Mouse (Mus musculus): ENCODE results near the gene Tmem108. TPM values are rescaled to one million over a fixed set of nuclear protein-coding genes. Genes with fewer than 3 reads are reported as not detected.

Tmem108 gene
- polyA plus RNA-seq, 1 experiment from 2014 or later: 12.0 TPM

DNA sequence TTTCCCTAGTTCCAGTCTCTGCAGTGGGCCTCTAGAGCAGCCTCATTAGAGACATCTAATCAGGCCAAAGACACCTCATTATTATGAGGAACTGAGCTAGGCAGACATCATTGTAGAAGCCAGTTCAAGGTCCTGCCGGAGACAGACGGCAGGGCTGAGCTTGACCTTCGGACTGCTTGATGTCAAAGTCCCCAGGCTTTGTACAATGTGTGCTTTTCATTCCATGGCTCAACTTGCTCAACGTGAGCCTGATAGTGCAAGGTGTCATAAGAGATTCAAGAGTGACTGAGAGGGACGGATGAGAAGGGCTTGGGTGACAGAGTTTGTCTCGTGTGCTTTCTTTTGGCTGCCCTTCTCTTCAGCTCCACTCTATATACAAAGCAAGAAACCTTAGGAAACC lies 286.2 kb downstream of the Tmem108 start:
- no peak for DNase-seq (ENCODE audit: low spot score, missing footprints)
- no peak overlapping the region for H3K4me3 ChIP-seq (ENCODE audit: low read depth, low read length)
- 83% methylated on average over 6 of the region's 6 CpGs for WGBS
- H3K9ac ChIP-seq (ENCODE audit: low read length): no peak overlapping the region
- H3K4me1 ChIP-seq (ENCODE audit: control insufficient read depth, insufficient read depth, low read length): peaks cover 12% of the 10 kb centered on the region; the same call in 1 of the 2 replicates
- H3K4me2 ChIP-seq: no peak overlapping the region
- ATAC-seq (ENCODE audit: low FRiP score): no peak
- no peaks in the 10 kb centered on the region for H3K27me3 ChIP-seq (ENCODE audit: control insufficient read depth, insufficient read depth, low read length)
- H3K36me3 ChIP-seq (ENCODE audit: control insufficient read depth, insufficient read depth, low read length): no peaks in the 10 kb centered on the region
- no peaks in the 10 kb centered on the region for H3K9me3 ChIP-seq (ENCODE audit: control insufficient read depth, low read length)
- H3K27ac ChIP-seq (ENCODE audit: low read depth, low read length): no peak overlapping the region

DNA sequence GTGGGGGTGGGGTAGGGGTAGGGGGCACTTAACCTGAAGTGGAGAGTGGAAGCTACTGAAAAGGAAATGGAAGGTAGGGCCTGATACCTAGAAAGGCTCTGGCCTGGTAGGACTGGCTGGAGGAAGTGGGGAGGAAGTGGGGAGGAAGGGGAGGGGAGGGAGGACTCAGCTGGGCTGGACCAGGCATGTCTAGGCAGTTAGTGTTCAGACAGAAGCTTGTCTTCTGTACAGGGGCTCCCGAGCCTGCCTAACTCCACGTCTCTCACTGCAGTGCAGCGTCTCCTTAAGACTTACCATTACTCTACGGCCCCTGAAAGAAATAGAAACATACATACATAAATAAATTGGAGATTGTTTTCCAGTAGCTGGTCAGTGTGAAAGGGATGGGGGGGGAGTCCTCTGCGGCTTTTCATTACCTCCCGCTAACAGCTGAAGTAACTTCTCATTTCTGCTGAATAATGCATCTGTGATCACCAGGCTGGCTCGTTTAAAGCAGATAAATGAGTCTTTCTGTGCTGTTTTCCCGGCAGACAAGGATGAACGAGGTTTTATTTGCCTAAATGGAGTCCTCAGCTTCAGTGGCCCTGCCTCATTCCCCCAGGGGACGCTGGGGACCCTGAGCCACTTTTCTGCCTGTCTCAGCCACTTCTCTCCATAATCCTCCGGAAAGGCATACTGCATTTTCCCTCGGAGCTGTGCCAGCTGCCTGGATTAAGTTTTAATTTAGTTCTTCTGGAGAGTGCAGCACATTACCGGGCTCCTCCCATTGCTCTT lies 287.5 kb downstream of the Tmem108 start:
- ATAC-seq (ENCODE audit: low FRiP score): peak; percentile 77
- 0 out of 2 replicates have a peak overlapping the region, but pooled peaks have one; percentile 7 for H3K4me2 ChIP-seq
- peak; percentile 87 for DNase-seq (ENCODE audit: low spot score, missing footprints)
- H3K36me3 ChIP-seq (ENCODE audit: control insufficient read depth, insufficient read depth, low read length): no peaks in the 10 kb centered on the region
- no peaks in the 10 kb centered on the region for H3K9me3 ChIP-seq (ENCODE audit: control insufficient read depth, low read length)
- no peak overlapping the region for H3K4me3 ChIP-seq (ENCODE audit: low read depth, low read length)
- 30% methylated on average over 13 of the region's 13 CpGs for whole genome bisulfite sequencing
- H3K4me1 ChIP-seq (ENCODE audit: control insufficient read depth, insufficient read depth, low read length): peaks cover 12% of the 10 kb centered on the region
- H3K27ac ChIP-seq (ENCODE audit: low read depth, low read length): peak overlapping the region; percentile 54; the same call in 1 of the 2 replicates
- H3K27me3 ChIP-seq (ENCODE audit: control insufficient read depth, insufficient read depth, low read length): no peaks in the 10 kb centered on the region
- H3K9ac ChIP-seq (ENCODE audit: low read length): peak overlapping the region; percentile 20; the same call in 1 of the 2 replicates

DNA sequence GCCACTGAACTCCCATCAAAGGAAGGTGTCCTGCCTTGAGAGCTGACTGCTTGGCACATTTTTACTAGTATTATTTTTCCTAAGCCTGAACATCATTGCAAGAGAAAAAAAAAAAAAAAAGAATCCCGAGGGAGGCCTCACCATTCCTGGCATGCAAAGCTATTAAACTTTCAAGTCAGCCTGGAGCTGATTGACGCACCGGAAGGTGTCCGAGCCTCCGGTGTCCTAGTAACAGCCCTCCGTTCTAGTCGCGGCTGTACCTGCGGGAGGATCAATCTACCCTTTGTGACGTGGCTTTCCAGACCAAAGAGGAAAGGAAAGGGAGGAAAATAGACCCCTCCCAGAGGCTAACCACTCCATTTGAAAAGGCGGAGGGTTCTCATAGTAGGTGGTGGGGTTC lies 289.9 kb downstream of the Tmem108 start:
- Histone ChIP-seq H3K4me1 (ENCODE audit: control insufficient read depth, insufficient read depth, low read length) (peaks cover 12% of the 10 kb centered on the region), H3K27ac (ENCODE audit: low read depth, low read length) (no peak overlapping the region)
- no peak for DNase-seq (ENCODE audit: low spot score, missing footprints)

GRCm38 (mm10) chr9:103469516-103469915 lies 292.1 kb downstream of the Tmem108 start:
- Histone ChIP-seq H3K4me3 (ENCODE audit: low read depth, low read length) (no peak overlapping the region), H3K36me3 (ENCODE audit: control insufficient read depth, insufficient read depth, low read length) (no peaks in the 10 kb centered on the region), H3K9me3 (ENCODE audit: control insufficient read depth, low read length) (no peaks in the 10 kb centered on the region), H3K4me1 (ENCODE audit: control insufficient read depth, insufficient read depth, low read length) (peaks cover 17% of the 10 kb centered on the region), H3K27ac (ENCODE audit: low read depth, low read length) (no peak overlapping the region), H3K4me2 (no peak overlapping the region), H3K27me3 (ENCODE audit: control insufficient read depth, insufficient read depth, low read length) (no peaks in the 10 kb centered on the region), H3K9ac (ENCODE audit: low read length) (no peak overlapping the region)
- no peak for ATAC-seq (ENCODE audit: low FRiP score)
- WGBS: 73% methylated on average over 5 of the region's 5 CpGs
- no peak for DNase-seq (ENCODE audit: low spot score, missing footprints)

More for the DNA sequence above, 289.9 kb downstream of the Tmem108 start:
- WGBS: 36% methylated on average over 11 of the region's 11 CpGs
- no peak overlapping the region for H3K9ac ChIP-seq (ENCODE audit: low read length)
- no peaks in the 10 kb centered on the region for H3K9me3 ChIP-seq (ENCODE audit: control insufficient read depth, low read length)
- no peaks in the 10 kb centered on the region for H3K36me3 ChIP-seq (ENCODE audit: control insufficient read depth, insufficient read depth, low read length)
- H3K4me2 ChIP-seq: no peak overlapping the region
- no peaks in the 10 kb centered on the region for H3K27me3 ChIP-seq (ENCODE audit: control insufficient read depth, insufficient read depth, low read length)
- H3K4me3 ChIP-seq (ENCODE audit: low read depth, low read length): no peak overlapping the region
- ATAC-seq (ENCODE audit: low FRiP score): no peak

GRCm38 (mm10) chr9:103468911-103469310 lies 292.7 kb downstream of the Tmem108 start:
- H3K27me3 ChIP-seq (ENCODE audit: control insufficient read depth, insufficient read depth, low read length): no peaks in the 10 kb centered on the region
- no peak overlapping the region for H3K4me3 ChIP-seq (ENCODE audit: low read depth, low read length)
- DNase-seq (ENCODE audit: low spot score, missing footprints) (no peak), ATAC-seq (ENCODE audit: low FRiP score) (no peak)
- H3K9me3 ChIP-seq (ENCODE audit: control insufficient read depth, low read length): no peaks in the 10 kb centered on the region
- peaks cover 11% of the 10 kb centered on the region for H3K4me1 ChIP-seq (ENCODE audit: control insufficient read depth, insufficient read depth, low read length)
- no peaks in the 10 kb centered on the region for H3K36me3 ChIP-seq (ENCODE audit: control insufficient read depth, insufficient read depth, low read length)
- H3K9ac ChIP-seq (ENCODE audit: low read length): no peak overlapping the region
- H3K4me2 ChIP-seq: no peak overlapping the region
- 90% methylated on average over 7 of the region's 7 CpGs for WGBS
- no peak overlapping the region for H3K27ac ChIP-seq (ENCODE audit: low read depth, low read length)

GRCm38 (mm10) chr9:103465711-103466220 lies 295.9 kb downstream of the Tmem108 start:
- H3K9me3 ChIP-seq (ENCODE audit: control insufficient read depth, low read length): no peaks in the 10 kb centered on the region
- H3K9ac ChIP-seq (ENCODE audit: low read length): no peak overlapping the region
- 42% methylated on average over 13 of the region's 13 CpGs for WGBS
- H3K4me1 ChIP-seq (ENCODE audit: control insufficient read depth, insufficient read depth, low read length): peaks cover 4% of the 10 kb centered on the region
- DNase-seq (ENCODE audit: low spot score, missing footprints) (no peak), ATAC-seq (ENCODE audit: low FRiP score) (peak; percentile 85)
- no peak overlapping the region for H3K4me3 ChIP-seq (ENCODE audit: low read depth, low read length)
- H3K27me3 ChIP-seq (ENCODE audit: control insufficient read depth, insufficient read depth, low read length): no peaks in the 10 kb centered on the region
- peak overlapping the region; percentile 64 for H3K27ac ChIP-seq (ENCODE audit: low read depth, low read length)
- no peaks in the 10 kb centered on the region for H3K36me3 ChIP-seq (ENCODE audit: control insufficient read depth, insufficient read depth, low read length)
- H3K4me2 ChIP-seq: no peak overlapping the region

DNA sequence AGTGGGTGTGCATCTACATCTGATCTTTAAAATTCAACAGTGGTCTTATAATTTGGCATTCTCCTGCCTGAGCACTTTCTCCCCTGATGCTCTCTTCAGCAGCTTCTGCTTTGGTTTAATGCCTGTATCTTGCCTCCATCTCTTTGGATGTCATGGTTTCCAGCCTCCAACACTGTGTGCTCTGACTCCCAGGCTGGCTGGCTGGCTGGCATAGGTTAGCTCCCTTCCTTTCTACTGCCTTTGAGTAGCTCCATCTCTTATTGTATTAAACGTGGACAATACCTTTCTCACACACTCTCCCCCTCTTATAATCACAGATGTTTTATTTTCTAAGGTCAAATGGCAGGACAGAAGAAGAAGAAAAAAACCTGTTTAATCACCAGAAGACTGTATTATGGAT lies 296.3 kb downstream of the Tmem108 start:
- no peak for DNase-seq (ENCODE audit: low spot score, missing footprints)
- peak overlapping the region; percentile 64 for H3K27ac ChIP-seq (ENCODE audit: low read depth, low read length)
- 27% methylated on average over 1 of the region's 1 CpGs for WGBS

GRCm38 (mm10) chr9:103463833-103464232 lies 297.8 kb downstream of the Tmem108 start:
- no peak overlapping the region for H3K27ac ChIP-seq (ENCODE audit: low read depth, low read length)
- WGBS: 87% methylated on average over 6 of the region's 6 CpGs
- H3K27me3 ChIP-seq (ENCODE audit: control insufficient read depth, insufficient read depth, low read length): no peaks in the 10 kb centered on the region
- no peaks in the 10 kb centered on the region for H3K9me3 ChIP-seq (ENCODE audit: control insufficient read depth, low read length)
- no peak overlapping the region for H3K9ac ChIP-seq (ENCODE audit: low read length)
- H3K4me2 ChIP-seq: no peak overlapping the region
- DNase-seq (ENCODE audit: low spot score, missing footprints) (peak; percentile 33), ATAC-seq (ENCODE audit: low FRiP score) (no peak)
- H3K4me1 ChIP-seq (ENCODE audit: control insufficient read depth, insufficient read depth, low read length): peaks cover 4% of the 10 kb centered on the region; the same call in 1 of the 2 replicates
- H3K36me3 ChIP-seq (ENCODE audit: control insufficient read depth, insufficient read depth, low read length): no peaks in the 10 kb centered on the region
- no peak overlapping the region for H3K4me3 ChIP-seq (ENCODE audit: low read depth, low read length)

More for the DNA sequence above, 296.3 kb downstream of the Tmem108 start:
- Histone ChIP-seq H3K4me2 (no peak overlapping the region), H3K4me3 (ENCODE audit: low read depth, low read length) (no peak overlapping the region), H3K4me1 (ENCODE audit: control insufficient read depth, insufficient read depth, low read length) (peaks cover 4% of the 10 kb centered on the region), H3K27me3 (ENCODE audit: control insufficient read depth, insufficient read depth, low read length) (no peaks in the 10 kb centered on the region), H3K9me3 (ENCODE audit: control insufficient read depth, low read length) (no peaks in the 10 kb centered on the region), H3K9ac (ENCODE audit: low read length) (no peak overlapping the region), H3K36me3 (ENCODE audit: control insufficient read depth, insufficient read depth, low read length) (no peaks in the 10 kb centered on the region)
- peak; percentile 64 for ATAC-seq (ENCODE audit: low FRiP score)

- WGBS: 50% methylated on average over 2 of the region's 2 CpGs
- Histone ChIP-seq H3K9ac (ENCODE audit: low read length) (no peak overlapping the region), H3K4me1 (ENCODE audit: control insufficient read depth, insufficient read depth, low read length) (no peaks in the 10 kb centered on the region), H3K4me3 (ENCODE audit: low read depth, low read length) (no peak overlapping the region), H3K27me3 (ENCODE audit: control insufficient read depth, insufficient read depth, low read length) (no peaks in the 10 kb centered on the region), H3K4me2 (no peak overlapping the region), H3K27ac (ENCODE audit: low read depth, low read length) (no peak overlapping the region), H3K36me3 (ENCODE audit: control insufficient read depth, insufficient read depth, low read length) (no peaks in the 10 kb centered on the region), H3K9me3 (ENCODE audit: control insufficient read depth, low read length) (no peaks in the 10 kb centered on the region)
- peak; percentile 51 for DNase-seq (ENCODE audit: low spot score, missing footprints)
- no peak for ATAC-seq (ENCODE audit: low FRiP score)
These were observed 301.8 kb downstream of the Tmem108 start for GRCm38 (mm10) chr9:103459839-103460238.
